Mouse (Mus musculus) MEL (cell line): ENCODE results near the gene Timmdc1.

Source experiments
- BHLHE40 ChIP-seq: IDR thresholded peaks from 2 replicates; pipeline ENCODE4 v1.6.1; 2012; ENCODE audit warnings: low read depth, mild to moderate bottlenecking, inconsistent platforms, low read length, improper control_type of control experiment, borderline replicate concordance
- CHD2 ChIP-seq: IDR thresholded peaks from 2 replicates; pipeline ENCODE4 v1.6.1; 2011; ENCODE audit warnings: low read length, improper control_type of control experiment
- CTCF ChIP-seq, 3 experiments: IDR thresholded peaks in 2 of 3; conservative IDR thresholded peaks in 1 of 3; 2 replicates each; pipeline ENCODE4 v1.5.1; 2011 to 2012; ENCODE audit warnings: low read length in 3 of 3, low read depth in 2 of 3, mild to moderate bottlenecking in 2 of 3, improper control_type of control experiment in 1 of 3, inconsistent platforms in 1 of 3, mixed read lengths in 1 of 3, moderate library complexity in 1 of 3; ENCODE audit not compliant: control insufficient read depth in 1 of 3, insufficient read depth in 1 of 3, poor library complexity in 1 of 3, severe bottlenecking in 1 of 3
- ELF1 ChIP-seq: IDR thresholded peaks from 2 replicates; pipeline ENCODE4 v1.6.1; 2014; ENCODE audit warnings: low read depth, mild to moderate bottlenecking, inconsistent platforms, low read length, improper control_type of control experiment, moderate library complexity
- EP300 ChIP-seq, 2 experiments: IDR thresholded peaks; 2 replicates each; pipeline ENCODE4 v1.6.1; 2011; ENCODE audit warnings: improper control_type of control experiment in 2 of 2, low read length in 2 of 2, low read depth in 1 of 2, mild to moderate bottlenecking in 1 of 2
- MAFK ChIP-seq: IDR thresholded peaks from 2 replicates; pipeline ENCODE4 v1.6.1; 2011; ENCODE audit warnings: low read depth, mild to moderate bottlenecking, low read length, improper control_type of control experiment, borderline replicate concordance
- POLR2A ChIP-seq, 2 experiments: IDR thresholded peaks; 2 replicates each; pipeline ENCODE4 v1.6.1; 2011 to 2012; ENCODE audit warnings: low read length in 2 of 2, mild to moderate bottlenecking in 2 of 2, control low read depth in 1 of 2, improper control_type of control experiment in 1 of 2, low read depth in 1 of 2, moderate library complexity in 1 of 2; ENCODE audit not compliant: control insufficient read depth in 1 of 2, insufficient read depth in 1 of 2, poor library complexity in 1 of 2
- POLR2AphosphoS5 ChIP-seq: IDR thresholded peaks from 2 replicates; pipeline ENCODE4 v1.6.1; 2012; ENCODE audit warnings: low read depth, borderline replicate concordance, mild to moderate bottlenecking, inconsistent platforms, low read length, moderate library complexity, mixed read lengths
- USF1 ChIP-seq: IDR thresholded peaks from 2 replicates; pipeline ENCODE4 v1.6.1; 2014; ENCODE audit warnings: low read depth, mild to moderate bottlenecking, inconsistent platforms, low read length, improper control_type of control experiment, moderate library complexity

DNA sequence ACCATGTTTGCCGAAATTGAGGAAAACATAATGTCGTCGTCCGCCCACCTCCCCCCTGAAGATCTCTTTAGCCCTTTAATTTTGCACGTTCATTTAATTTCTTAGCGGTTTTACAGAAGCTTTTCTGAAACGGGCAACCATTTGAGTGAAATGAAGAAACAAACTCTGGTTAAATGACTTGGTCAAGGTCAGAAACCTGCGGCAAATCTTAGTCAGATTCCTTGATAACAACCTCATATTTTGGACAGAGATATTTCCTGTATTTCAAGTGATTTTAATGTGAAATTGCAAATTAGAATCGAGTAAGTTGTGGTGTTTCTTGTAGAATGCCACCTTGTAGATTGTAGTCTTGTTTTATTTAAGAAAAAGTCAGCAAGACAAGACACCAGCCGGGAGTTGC lies 41.1 kb upstream of the Timmdc1 start:
- TF ChIP-seq ELF1: no peak
- no peak for TF ChIP-seq CTCF (IDR thresholded peaks at IDR 0.05 in 2 of 3, conservative IDR thresholded peaks at IDR 0.05 in 1 of 3; ENCODE audit: control insufficient read depth in 1 of 3, insufficient read depth in 1 of 3, low read depth in 2 of 3, low read length in 3 of 3, poor library complexity in 1 of 3, severe bottlenecking in 1 of 3)
- no peak for TF ChIP-seq POLR2A (IDR thresholded peaks at IDR 0.05; ENCODE audit: control insufficient read depth in 1 of 2, insufficient read depth in 1 of 2, low read depth in 1 of 2, low read length in 2 of 2, poor library complexity in 1 of 2)
- TF ChIP-seq USF1: no peak
- TF ChIP-seq EP300 (IDR thresholded peaks at IDR 0.05; ENCODE audit: low read depth in 1 of 2, low read length in 2 of 2): no peak
- no peak for TF ChIP-seq CHD2
- TF ChIP-seq MAFK: no peak
- no peak for TF ChIP-seq POLR2AphosphoS5
- no peak for TF ChIP-seq BHLHE40
